Mouse (Mus musculus): ENCODE data around the gene Aplp2.

Gene Aplp2

DNA sequence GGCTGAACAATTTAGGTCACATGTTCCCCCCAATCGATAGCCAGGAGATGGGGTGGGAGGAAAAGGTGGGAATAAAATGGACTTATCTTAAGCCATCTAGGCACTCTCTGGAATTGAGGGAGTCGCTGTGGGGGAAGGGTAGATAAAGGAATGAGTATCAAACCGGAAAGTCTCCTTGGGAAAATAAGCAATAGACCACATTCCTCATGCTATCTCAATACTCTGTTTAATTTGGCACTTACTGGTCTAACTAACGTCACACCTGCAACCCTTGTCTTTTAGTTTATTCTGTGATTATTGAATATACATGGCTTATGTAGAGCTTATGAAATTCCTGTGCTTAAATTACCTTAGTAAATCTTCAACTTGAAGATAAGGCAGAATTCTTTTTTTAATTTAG is 11.9 kb upstream of the Aplp2 start:
- DNase-seq = no peak

DNA sequence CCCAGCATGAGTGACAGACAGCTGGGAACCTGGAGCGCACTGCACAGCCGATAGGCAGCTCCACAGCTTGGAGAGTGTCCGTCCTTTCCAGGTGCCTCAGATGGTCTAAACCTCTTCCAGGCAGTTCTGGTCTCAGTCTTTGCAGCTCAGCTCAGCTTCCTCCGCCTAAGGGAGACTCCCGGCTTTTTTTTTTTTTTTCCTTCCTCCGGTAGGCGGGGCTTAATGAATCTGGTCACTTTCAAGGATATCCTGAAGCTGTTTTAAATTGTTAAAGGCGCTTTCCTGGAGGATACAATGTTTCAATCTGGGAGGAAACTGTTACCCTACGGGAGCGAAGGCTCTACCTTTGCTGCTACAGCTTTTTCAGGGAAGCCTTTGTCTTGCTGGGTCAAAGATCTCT is 9.6 kb upstream of the Aplp2 start:
- DNase-seq = peak; percentile 52

DNA sequence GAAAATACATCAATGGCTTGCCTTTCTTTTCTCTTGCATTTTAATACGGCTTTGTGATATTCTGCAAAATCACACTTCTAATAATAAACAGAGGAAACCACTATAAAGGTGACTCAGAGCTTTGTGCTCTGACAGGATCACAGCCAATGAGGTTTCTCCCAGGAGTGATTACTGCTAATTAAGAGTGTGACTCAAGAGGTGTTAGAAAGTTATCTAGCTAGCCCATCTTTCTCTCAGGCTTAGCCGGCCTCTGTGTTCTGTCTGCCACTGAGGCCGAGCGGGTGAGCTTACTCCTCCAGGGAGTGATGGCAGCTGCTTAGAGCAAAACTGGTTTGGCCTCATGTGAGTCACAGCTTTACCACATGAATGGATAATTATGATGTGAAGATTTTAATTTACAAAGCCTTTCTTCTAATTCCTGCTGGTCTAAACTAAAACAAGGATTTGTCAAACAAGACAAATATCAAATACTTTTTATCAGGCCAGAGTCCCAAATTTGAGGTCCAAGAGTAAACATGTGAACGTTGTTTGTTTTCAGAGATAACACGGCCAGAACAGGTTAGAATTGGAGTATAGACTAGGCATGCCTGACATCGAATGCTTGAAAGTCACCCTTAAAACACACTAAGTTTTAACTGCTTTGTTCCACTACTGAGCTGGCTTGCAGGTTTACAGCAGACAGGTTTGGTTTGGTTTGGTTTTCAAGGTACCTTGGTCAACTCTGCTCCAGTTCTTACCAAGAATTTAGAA is 6.2 kb upstream of the Aplp2 start:
- DNase-seq = no peak

DNA sequence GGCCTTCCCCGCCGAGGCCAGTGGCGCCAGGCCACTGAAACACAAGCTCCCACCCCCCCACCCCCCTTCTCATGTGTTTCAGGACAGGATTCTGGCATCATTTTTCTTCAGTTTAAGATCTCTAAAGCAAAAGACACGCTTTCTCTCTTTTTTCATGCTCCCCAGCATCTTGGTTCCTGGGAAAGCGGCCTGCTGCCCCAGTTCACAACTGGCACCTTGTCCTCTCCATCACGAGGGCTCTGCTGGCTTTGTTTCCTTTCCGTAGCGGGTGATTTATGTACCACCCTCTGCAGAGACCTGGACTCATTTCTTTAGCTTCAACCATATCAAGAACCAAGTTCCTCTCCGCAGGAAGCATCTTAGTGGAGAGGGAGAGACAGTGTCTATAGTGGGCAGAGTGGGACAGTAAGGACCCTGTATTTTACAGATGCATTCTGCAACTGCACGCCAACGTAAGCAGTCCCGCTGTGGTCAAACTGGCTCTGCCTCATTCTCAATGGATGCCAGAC is 939 bp upstream of the Aplp2 start:
- DNase-seq = peak; percentile 65

DNA sequence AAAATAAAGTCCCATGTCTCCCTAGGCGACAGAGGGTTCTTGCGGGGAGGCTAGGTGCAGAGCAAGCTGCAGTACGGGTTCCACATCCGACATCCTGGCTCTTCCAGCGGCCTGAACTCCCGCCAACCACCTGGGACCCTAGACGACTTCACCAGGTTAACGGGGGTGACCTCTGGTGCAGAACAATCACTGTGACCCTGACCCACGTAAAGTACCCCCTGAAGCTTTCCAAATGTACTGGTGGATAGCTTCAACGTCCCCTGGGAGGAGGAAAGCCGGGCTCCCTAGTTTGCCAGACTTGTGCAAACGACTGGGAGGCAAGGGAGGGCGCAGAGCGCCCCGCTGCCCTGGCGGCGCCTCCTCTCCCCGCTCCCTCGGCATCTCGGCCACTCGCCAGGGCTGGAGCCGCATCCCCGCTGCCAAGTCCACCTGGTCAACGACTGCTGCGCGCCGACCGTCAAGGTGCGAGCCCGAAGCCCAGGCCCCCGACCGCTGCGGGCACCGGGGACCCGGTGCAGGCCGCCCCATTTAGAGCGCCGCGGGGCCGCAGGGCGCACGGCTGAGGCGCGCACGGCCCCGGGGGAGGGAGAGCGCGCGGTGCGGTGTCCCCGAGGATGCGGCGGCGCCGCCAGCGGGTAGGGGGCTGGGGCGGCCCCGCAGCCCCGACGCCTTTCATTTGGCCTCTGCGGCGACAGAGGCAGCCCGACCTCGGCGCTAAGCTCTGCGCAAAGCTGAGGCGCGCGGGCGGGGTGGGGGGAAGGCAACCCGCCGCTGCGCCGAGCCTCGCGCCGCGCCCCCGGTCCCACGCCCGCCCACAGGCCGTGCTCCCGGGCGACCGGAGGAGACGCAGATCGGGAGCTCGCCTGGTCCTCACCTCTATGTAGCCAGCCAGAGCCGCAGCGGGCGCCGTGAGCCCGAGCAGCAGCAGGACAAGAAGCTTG is 596 bp downstream of the Aplp2 start:
- DNase-seq = peak; percentile 56

DNA sequence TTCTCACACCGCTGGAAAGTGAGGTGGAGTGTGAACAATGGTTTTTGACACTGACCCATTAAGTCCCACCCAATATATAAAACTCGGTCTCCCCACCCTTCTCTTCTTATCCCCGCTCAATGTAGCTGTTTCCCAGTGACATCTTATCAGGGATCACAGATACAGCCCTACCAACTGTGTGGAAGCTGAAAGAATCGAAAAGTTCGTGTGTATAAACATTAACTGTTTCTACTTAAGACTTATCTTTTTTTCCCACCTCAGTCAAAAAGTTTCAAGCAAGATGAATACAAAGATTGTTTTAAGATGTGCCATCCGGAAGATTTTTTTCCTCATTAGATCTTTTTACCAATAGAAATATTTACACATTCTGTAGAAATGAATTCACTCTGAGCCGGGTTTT is 1.5 kb downstream of the Aplp2 start:
- no peak for DNase-seq

DNA sequence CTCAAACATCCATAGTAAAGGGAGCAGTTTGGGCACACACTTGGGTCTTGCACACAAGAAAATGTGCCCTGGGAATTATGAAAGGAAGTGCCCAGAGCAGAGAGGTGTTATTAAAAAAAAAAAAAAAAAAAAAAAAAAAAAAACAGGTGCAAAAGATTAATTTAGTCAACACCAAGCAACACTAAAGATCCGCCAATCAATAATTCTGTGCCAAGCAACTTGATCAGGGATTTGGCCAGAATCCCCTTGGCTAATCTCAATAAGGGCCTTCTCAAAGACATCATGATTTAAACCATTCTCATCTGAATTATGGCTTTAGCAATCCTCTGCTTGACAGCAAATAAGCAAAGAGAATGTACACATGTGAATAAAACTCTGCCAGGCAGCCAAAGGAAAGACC is 2.1 kb downstream of the Aplp2 start:
- DNase-seq = no peak

DNA sequence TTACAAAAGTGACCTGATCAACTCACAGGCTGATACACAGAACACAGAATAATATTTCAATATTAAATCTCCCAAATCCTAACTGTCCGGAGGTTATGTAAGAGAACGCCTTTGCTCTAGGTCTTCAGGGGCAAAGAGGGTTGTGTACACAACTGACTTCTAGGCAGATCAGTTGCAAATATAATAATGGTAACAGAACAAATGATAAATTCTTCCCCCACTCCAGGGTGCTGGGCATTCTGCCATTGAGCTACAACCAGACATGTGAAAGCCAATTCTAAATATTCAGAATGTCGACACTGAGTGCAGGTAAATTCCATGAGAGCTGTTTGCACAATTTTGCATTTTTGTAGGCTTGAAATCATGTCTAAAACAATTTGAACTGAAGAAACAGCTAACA is 3.9 kb downstream of the Aplp2 start:
- DNase-seq = no peak

DNA sequence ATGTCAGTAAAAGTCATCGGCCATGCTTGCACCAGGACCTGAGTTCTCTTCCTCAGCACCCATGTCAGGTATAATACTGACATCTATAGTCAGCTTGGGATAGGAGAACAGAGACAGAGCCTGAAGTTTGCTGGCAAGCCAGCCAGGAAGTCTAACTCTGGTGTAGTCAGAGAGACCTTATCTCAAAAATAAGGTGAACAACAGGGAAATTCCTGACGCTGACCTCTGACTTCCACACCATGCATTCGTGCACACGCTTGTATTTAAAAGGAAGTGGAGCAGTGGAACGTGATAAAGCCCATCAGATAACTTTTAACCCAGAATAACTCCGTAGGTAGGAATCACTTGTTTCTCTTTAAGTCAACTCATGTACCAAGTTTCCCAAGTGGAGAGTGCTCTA is 6.9 kb downstream of the Aplp2 start:
- no peak for DNase-seq

DNA sequence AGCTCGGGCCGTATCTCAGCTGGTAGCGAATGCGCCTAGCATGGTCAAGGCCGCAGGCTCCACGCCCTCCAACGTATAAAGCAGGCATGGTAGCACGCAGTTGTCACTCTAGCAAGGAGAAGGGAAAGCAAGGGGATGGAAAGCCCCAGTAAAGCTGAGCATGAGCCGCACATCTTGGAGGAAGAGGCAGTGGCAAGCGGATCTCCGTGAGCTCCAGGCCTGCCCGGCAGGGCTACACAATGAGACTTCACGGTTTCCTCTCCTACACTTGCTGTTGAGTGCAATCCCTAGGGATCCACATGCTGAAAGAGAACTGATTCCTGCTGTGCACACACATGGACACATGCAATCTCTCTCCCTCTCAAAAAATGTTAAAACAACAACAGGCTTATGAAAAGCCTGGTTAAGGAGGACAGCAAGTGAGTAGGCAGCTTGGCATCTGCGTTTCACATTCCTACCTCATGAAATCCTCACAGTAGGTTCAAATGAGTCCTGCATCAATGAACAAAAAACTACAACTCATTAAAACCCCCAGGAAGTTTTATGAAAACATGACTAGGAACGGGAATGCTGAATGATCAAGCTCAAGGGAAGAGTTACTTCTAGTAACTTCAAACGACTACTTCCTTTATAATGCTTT is 7.9 kb downstream of the Aplp2 start:
- no peak for DNase-seq

DNA sequence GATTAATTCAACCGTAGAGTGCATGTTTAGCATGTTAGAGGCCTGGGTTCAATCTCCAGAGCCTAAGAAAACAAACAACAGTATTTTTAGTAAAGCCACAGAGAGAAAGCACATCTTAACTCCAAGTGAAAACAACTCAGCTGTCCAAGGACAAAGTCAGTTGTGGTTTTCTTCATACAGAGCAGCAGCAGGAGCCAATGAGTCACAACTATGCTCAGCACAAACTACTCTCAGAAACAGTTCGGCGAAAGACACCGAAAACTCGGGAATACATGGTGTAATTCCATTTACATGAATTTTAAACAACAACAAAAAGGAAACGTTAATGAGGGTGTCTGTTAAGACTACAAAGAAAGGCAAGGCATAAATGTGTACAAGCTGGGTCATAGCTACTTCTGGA is 8.5 kb downstream of the Aplp2 start:
- DNase-seq = no peak

DNA sequence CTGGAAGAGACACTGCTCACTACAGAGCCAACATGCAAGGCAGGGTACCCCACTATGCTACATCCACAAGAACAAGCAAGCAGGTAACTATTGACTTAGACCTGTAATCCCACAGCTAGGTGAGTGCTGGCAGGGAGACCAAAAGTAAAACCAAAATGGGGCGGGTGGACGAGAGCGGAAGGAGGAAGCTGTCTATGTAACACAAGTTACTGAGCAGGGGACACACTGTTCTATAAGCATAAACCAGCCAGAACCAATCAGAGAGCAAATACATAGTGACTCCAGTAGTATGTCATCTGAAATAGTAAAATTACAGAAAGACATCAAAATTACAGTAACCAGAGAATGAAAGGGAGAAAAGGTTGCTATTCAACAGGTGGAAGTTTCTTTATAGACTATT is 13.0 kb downstream of the Aplp2 start:
- no peak for DNase-seq

DNA sequence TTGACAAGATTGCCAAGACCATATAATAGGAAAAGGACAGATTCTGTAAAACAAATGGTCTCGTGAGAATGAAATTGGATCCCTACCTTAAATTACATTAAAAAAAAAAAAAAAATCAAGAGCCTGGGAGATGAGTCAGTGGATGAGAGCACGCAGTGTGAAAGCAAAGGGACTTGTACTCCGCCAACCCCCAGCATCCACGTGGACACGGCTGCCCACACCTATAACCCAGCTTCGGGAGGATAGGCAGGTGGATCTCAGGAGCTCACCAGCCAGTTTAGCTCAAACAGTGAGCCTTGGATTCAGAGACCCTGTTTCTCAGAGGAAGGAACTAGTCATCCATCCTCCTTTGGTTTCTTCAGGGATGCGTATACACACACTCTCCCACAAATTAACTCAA is 13.8 kb downstream of the Aplp2 start:
- no peak for DNase-seq

DNA sequence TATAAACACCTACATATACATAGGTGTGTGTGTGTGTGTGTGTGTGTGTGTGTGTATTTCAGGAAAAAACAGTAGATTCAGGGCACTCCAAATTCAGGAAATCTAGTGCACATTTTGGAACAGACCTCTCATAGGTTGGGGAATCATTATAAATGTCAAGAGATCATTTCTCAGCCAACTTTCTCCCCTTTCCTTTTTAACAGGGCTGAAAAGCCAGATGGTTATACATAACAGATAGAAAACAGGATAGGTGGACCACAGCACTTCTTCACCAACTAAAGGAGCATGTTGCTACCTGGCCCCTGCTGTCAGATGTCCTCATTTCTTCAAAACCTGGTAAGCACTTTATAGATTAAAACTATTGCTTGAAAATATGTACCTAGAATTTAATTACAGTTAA is 14.9 kb downstream of the Aplp2 start:
- no peak for DNase-seq

DNA sequence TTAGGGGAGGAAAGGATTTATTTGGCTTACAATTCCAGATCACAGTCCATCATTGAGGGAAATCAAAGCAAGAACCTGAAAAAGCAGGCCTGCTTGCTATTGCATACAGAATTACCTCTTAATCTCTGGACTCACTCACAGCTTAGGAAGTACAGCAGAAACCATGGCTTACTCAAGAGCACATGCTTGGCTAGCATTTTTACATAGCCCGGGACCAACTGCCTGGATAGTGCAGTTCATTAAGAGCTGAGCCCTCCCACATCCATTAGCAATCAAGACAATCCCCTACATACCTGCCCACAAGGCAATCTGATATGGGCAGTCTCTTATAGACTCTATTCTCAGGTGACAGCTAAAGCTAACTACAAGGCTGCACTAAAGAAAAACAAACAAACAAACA is 16.0 kb downstream of the Aplp2 start:
- DNase-seq = no peak

DNA sequence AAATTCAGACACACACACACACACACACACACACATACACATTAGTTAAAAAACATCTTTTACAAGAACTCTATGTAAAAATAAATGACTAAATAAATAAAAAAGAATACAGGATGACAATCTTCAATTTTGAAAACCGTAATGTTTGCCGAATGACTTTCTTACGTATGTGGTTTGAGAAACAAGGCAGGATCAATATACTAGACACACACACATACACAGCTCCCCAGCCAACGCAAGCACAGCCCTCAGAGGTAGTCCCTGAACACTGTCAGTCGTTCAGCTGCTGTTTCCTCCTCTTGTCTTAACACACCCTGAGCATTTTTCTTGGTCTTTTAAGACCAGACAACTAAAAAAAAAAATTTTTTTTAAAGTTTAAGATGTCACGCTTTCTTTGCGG is 19.2 kb downstream of the Aplp2 start:
- no peak for DNase-seq

DNA sequence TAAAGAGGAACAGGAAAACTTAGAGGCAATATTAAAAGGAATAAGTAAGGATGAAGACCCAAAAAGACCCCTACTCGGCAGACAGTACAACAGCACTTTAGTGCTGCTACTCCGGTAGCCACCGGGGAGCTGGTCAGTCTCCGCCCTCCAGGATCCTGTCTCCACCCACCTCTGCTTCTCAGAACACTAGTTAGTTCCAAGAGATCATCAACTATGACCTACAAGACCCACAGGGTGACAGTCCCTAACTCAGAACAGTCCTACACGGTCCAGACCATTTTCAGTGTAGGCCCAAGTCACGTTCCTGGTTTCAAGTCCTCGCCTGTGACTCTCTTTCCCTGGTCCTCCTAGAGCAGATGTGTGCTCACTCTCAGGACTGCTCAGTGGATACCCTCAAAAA is 20.1 kb downstream of the Aplp2 start:
- DNase-seq = no peak

DNA sequence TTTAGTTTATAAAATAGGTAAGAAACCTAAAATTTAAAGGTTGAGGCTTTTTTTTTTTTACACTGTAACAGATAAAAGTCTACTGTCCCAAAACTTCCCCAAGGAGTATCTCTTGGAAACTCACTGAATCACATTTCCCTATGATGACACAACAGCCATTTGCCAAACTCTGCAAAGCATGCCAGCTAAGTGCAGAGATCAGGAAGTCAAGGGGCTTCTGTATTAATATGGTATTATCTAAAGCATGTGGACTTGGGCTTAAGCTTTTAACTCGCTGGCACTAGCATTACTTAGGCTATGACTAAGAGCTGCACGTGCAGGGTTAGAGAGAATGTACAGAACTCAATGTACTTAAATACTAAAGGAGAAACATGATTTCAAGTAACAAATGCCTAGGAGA is 22.4 kb downstream of the Aplp2 start:
- no peak for DNase-seq

DNA sequence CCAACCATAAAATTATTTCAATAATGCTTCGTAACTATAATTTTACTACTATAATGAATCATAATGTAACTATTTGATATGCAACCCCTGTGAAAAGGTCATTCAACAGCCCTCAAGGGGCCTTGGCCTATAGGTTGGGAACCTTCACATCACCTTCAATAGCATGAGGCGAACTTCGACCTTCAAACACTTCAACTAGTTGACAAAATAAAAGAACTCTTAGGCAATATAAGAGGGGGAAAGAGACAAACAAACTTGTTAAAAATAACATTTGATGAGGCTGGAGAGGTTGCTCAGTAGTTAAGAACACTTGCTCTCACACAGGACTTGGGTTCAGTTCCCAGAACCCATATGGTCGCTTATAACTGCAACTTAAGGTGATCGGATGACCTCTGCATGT is 27.2 kb downstream of the Aplp2 start:
- DNase-seq = no peak

DNA sequence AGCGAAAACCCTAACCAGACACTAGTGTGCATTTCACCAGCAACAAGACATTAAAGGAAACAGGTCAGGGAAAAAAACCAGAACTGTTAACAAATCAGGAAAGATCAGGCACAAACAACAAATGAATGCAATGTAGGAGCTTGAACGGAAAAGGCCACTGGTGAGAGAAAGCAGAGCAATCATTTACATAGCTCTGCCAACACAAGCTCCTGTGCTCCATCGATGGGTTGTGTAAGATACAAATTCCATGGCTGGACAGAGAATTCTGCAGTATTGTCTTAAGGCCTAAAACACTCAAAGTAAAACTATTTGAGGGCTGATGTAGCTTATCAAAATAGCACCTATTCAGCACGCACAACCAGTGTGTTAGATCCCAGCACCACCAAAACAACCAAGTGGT is 28.6 kb downstream of the Aplp2 start:
- DNase-seq = no peak

DNA sequence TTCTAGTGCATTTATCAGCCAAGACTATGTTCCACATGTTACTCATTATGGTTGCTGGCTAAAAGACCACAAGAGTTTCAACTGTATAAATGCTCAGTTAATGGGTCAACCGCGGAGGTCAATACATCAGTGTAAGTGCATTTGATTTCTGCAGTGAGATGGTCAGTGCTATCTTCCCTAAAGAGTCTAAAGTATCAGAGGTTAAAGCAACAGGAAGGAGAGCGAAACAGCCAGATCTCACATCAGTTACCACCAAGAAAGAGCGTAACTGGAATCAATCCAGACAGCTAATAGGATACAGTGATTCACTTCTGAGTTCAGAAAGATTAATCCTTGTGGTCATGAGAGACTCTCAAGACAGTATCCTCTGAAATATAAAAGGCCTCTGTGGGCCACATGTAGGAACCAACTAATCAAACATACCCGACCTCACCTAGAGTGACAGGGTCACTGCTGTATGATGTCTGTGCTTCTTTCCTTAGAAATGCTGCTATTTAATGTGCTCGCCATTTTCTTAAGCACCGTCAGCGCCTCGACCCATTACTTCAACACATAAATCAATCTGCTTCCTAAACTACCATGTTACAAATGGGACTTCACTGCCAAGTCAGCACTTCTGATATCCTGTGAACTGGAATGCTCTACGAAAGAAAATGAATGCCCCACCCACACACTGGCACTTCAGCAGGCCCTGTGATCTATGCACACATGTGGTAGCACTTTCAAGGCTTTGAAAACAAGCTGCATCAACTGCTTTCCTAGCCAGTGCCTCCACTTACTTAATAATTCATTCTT is 30.1 kb downstream of the Aplp2 start:
- DNase-seq = peak; percentile 34

DNA sequence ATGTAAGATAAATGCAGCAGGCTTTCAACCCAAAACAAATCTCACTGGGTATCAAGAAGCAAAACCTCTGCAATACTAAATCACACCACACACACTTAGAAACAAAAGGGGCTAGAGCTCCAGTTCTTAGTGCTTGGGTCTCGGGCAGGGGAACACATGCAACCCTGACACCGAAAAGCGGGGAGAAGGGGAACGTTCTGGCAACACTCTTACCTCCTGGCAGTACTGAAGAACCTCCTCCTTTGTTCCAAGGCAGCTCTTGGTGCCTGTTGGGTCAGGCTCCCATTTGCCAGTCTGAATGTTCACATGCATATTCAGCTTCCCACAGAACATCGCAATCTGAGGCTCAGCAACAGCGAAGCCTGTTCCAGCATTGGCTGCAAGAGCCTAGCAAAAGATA is 33.9 kb downstream of the Aplp2 start:
- no peak for DNase-seq

Measured in embryo, embryonic 11 days (tissue).